Mouse (Mus musculus) urinary bladder, adult 18-20 months (tissue): ENCODE measurements around the gene Daxx.
A peak's percentile ranks its signal among the peaks of the same experiment; 100 is the strongest.

Experiments used
- DNase-seq, 2 experiments: peaks; one replicate each; pipeline ENCODE4 v3.0.0; 2022; ENCODE audit warnings: low spot score in 2 of 2, mixed read lengths in 2 of 2

Daxx gene

DNA sequence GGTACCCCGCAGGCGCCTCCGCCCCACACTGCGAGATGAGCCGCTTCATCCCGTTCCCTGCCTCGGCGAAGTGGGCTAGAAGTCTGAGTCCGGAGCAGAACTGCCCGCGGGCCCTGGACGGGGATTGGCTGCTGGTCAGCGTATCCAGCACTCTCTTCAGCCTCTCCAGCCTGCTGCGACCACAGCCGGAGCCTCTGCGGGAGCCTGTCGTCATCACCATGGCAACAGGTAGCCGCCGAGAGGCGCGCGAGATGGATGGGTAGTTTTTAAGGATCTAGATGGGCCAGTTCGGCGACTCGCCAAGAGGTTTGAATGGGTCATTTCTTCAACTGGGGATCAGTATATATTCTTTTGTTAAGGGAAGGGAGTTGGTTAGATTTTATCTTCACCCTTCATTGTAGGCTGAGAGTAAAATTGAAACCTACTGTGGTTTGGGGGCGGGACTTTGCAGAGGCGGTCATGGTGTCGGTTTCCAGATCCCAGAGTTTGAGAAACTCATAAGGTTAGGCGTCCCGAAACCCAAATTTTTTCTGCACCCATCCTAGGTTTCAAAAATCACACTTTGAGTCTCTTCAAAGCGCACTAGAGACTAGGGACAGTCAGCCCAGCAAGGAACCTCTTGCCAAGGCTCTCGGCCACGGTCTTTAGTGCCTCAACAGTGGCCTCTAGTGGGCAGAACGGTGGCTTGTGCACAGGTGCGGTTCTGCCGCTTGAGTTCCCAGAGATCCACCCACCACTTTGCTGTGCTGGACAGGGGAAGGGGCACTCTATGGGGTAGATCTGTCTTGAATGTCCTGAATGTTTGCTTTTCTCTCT is 11.3 kb downstream of the Daxx start:
- DNase-seq = peak; percentile 69 to 77

DNA sequence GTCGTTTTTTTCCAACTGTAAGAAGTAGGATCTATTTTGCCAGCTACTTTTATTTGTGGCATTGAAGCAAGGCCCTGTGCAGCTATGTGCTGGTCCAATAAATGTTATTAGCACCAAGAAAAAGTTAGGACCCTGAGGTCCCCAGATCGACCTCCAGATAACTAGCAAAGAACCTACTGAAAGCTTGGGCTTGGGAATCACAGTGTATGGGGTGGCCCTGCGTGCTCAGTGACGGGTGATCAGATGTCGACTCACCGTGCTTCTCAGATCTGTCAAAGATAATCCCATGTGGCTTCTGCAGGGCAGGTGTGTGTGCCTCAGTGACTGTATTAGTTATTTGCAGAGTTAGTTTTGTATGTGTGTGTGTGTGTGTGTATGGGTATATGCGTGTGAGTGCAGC is 12.1 kb downstream of the Daxx start:
- DNase-seq = no peak

DNA sequence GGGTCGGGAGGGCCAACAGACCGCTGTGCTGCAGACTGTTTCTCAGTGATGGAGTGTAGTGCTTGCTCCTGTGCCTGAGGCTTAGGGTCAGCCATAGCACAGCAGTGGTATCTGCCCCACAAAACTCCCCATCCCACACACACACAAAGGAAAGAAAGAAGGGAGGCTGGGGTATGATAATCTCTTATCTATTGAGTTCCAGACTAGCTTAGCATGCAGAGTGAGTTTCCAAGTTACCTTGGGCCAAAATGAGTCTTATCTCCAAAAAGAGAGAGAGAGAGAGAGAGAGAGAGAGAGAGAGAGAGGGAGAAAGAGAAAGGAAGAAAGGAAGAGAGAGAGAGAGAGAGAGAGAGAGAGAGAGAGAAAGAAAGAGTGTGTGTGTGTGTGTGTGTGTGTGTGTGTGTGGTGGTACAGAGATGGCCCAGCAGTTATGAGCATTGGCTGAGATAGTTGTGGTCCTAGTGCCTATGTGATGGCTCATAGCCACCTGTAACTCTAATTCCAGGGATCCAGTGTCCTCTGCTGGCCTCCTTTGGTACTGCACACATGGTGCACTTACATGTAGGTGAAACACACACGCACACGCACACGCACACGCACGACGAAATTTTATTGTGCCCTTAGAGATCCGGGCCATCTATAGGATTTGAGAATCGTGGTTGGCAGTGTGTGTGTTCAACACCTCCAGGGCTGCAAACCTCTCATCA is 15.5 kb downstream of the Daxx start:
- DNase-seq = no peak

DNA sequence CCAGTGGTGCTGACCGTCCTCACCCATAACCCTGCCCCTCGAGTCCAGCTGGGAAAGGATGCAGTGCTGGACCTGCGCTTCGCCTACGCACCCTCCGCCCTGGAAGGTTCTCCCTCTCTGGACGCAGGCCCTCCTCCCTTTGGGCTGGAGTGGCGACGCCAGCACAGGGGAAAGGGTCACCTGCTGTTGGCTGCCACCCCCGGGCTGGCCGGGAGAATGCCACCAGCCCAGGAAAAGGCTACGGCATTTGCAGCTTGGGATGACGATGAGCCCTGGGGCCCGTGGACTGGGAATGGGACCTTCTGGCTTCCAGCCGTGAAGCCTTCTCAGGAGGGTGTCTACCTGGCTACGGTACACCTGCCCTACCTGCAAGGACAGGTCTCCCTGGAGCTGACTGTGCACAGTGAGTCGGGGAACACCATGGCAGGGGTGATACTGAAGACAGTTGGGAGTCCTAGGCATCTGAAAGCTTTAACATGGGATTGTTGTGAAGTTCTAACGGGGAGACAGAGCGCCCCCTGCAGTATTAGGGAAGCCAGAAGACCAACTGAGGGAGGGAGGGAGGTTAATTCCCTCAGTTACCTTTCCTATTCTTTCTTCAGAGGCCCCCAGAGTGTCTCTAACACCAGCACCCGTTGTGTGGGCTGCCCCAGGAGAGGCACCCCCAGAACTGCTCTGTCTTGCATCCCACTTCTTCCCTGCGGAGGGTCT is 16.3 kb downstream of the Daxx start:
- DNase-seq = no peak

DNA sequence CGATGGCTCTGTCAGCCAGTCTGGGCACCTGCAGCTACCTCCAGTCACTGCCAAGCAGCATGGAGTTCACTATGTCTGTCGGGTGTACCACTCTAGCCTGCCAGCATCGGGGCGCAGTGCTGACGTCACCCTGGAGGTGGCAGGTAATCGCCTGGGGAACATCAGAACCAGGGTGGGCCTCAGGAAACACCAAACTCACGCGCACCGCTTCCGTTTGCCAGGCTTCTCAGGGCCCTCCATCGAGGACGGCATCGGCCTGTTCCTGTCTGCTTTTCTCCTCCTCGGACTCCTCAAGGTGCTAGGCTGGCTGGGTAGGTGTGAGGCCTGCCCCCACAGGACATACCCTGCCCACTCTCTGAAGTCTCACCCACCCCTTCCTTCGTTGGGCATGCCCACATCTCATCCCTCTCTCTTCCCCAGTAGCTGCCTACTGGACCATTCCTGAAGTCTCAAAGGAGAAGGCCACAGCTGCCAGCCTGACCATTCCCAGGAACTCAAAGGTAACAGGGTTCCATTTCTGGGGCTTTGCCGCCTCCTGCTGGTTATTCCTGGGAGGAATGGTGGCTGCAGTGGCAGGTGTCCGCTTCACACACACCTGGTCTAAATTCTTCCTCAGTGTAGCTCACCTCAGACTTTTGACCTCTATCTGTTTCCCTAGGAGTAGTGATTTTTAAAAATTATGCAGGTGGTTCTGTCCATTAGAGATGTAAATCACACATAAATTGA is 17.2 kb downstream of the Daxx start:
- DNase-seq = no peak

DNA sequence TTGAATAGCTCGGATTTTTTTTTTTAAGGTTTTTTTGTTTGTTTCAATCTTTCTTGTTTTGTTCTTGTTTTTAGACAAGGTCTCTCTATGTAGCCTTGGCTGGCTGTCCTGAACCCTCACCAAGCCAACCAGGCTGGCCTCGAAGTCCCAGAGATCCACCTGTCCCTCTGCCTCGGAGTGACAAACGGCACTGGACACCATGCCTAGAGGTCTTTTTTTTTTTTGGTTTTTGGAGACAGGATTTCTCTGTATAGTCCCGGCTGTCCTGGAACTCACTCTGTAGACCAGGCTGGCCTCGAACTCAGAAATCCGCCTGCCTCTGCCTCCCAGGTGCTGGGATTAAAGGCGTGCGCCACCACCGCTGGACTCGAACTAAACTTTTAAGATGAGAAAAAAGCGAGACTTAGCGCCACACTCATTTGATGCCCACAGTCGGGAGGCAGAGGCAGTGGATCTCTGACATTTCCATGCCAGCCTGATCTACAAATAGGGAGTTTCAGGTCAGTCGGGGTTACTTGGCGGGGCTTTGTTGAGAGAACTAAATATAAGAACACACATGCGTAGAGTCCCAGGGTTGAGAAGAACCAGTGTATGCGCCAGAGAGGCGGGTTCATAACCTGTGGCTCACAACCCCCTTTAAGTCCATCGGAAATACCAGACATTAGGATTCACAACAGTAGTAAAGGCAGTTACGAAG is 19.2 kb downstream of the Daxx start:
- DNase-seq = no peak

DNA sequence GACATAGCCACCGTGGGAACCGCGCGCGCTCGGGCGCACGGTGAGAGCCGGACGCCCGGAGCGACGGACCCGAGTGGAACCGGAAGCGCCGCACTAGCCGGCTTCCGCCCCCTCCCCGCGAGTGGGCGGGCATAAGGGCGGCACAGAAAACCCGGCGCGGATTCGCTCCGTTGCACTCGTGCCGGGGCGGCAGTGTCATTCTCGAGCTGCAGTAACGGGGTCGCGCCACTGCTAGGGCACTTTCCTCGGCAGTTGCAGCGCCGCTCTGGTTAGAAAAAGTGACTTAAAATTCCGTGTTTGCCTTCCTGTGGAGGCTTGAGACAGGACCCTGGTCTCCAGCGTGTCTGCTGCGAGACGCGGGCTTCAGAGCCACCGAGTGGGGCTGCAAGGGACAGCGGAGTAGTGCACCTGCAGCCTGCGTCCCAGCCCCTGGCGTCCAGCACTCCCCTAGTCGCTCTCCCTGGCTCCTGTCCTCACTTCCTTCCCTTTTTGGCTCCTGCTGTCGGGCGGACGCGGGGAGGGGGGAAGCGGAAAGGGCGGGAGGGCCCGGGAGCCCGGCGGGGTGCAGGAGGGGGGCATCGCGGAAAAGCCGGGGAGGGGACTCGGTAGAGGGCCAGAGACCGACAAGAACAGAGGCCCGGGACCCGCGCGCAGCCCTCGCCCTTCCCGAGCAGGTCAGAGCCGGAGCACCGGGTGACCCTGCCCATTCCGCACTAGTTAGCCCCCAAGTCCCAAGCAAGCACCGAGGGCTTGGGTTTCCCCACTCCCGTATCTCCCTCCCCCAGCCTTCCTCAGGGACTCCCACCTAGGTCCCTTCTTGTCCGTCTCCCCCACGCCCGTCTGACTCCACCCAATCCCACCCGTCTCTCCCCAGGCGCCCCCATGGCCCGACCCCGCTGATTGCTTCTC is 20.4 kb downstream of the Daxx start, which contains the start of gene Rgl2:
Gene Rgl2, plus strand, starts transcription at position 173 of the 909 bp plus-strand sequence.
- DNase-seq = peak; percentile 83 to 95

DNA sequence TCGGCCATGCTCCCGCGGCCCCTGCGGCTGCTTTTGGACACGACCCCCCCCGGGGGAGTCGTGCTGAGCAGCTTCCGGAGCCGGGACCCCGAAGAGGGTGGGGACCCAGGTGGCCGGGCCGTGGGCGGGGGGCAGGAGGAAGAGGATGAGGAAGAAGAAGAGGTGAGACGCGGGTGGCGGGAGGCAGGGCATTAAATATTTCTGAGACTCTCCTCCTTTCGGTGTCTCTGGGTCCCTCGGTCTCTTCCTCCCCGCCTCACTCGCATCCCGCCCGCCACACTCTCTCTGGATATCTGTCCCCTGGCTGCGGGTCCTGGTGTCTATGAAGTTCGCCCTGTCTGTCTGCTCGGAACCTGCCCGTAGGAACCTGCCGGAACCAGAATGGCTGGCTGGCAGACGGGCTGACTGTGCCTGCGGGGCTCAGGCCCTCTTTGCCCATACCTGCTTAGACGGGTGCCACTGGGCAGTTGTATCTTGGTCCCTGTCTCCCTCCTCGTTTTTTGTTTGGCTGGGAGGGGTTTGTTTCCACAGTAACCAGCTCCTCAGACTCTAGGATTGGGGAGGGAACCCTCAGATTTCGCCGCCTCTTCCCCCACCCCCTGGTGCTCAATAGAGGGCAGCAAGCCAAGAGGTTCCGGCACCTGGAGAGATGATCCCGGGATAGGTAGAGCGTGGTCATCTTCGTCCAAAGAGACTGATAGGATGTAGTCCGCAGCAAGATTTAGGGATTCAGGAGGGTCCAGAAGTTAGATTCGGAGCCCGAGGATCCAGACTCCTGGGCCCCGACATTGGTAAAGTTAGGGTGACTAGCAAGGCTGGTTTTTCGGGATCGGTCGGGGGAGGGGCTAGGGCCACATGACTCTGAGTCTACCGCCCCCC is 21.3 kb downstream of the Daxx start:
- peak; percentile 74 to 75 for DNase-seq

DNA sequence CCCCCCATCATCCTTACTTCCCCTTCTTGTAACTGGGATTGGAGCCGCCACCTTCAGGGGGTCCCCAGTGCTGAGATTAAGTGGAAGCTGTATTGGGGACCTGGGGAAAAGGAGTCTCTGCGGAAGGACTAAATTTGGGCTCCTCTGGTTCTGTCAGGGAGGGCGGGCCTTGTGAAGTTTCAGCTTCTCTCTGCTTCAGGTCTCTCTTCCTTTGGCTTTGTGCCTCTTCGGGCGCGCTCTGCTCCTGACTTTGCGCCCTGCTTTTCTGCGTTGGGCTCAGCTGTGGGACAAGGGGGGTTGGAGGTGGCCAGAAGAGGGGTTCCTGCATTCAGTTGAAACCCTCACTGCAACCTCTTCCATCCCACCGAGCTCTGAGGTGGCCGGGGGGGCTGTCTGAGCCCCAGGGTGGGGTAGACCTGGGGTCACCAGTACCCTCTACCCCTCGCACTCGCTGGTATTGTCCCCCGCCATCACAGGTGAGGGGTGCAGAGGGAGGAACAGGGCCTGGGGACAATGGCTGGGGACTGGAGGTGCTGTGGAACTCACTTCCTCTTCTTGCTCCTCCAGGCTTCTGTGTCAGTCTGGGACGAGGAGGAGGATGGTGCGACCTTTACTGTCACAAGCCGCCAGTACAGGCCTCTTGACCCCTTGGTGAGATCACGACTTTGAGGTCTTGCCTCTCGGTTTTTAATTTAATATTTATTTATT is 22.1 kb downstream of the Daxx start:
- no peak for DNase-seq

DNA sequence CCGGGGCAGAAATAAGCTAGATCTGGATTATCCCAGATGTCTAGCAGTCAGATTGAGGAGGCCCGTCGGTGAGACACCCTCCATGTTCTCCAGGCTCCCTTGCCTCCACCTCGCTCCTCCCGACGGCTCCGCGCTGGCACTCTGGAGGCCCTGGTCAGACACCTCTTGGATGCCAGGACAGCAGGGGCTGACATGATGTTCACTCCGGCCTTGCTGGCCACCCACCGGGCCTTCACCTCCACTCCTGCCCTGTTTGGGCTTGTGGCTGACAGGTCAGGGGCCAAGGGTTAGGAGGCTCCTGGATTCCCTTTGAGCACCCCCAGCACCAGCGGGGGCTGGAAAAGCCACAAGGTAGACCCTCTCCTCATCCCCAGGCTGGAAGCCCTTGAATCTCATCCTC is 22.7 kb downstream of the Daxx start:
- no peak for DNase-seq

DNA sequence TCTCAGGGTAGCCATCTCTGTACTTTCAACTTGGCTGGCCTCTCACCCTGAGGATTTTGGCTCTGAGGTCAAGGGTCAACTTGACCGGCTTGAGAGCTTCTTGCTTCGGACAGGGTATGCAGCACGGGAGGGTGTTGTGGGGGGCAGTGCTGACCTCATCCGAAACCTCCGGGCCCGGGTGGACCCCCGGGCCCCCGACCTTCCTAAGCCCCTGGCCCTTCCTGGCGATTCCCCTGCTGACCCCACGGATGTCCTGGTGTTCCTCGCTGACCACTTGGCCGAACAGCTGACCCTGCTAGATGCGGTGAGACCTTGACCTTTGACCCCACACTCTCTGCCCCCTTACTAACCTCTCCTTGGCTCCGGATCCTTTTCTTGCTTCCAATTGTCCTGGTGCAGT is 23.2 kb downstream of the Daxx start:
- DNase-seq = no peak

DNA sequence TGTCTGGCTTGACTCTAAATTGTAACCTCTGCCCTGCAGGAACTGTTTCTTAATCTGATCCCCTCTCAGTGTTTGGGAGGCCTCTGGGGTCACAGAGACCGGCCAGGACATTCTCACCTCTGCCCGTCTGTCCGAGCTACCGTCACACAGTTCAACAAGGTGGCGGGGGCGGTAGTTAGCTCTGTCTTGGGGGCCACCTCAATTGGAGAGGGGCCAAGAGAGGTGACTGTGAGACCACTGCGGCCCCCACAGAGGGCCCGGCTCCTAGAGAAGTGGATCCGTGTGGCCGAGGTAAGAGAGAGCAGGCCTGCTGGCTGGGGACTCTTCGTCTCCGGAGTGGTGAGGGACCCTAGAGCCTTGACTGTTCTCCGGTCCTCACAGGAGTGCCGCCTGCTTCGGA is 23.8 kb downstream of the Daxx start:
- no peak for DNase-seq

DNA sequence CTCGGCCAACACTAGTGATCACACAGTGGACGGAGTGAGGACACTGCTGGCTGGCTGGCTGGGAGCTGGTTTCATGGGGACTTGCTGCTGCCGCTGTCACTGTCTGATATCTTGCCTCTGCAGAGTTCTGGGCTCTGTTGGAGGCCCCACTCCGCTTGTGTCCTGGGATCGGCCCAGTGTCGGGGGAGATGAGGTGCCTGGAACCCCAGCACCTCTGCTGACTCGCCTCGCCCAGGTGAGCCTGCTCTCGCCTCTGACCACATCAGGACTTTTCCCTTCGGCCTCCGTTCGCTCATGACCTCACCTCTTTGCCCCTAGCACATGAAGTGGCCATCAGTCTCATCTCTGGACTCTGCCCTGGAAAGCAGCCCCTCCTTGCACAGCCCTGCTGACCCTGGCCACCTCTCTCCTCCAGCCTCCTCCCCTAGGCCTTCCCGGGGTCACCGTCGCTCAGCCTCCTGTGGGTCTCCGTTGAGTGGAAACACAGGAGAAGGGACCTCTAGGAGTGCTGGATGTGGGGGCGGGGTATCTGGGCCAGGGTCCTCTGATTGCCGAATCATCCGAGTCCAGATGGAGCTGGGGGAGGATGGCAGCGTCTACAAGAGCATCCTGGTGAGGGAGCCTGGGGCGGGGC is 26.3 kb downstream of the Daxx start:
- DNase-seq = no peak

DNA sequence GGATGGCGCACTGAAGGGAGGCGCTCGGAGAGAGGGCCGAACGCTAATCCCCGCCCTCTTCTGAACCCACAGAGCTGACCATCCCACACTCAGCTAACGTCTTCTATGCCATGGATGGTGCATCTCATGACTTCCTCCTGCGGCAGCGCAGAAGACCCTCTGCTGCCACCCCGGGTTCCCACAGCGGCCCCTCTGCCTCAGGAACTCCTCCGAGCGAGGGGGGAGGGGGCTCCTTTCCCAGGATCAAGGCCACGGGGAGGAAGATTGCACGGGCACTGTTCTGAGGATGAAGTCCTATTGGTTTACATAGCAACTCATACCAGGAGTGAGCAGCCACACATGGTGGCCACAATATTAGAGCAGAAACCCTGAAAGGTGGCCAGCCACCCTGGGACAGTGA is 27.8 kb downstream of the Daxx start:
- no peak for DNase-seq

DNA sequence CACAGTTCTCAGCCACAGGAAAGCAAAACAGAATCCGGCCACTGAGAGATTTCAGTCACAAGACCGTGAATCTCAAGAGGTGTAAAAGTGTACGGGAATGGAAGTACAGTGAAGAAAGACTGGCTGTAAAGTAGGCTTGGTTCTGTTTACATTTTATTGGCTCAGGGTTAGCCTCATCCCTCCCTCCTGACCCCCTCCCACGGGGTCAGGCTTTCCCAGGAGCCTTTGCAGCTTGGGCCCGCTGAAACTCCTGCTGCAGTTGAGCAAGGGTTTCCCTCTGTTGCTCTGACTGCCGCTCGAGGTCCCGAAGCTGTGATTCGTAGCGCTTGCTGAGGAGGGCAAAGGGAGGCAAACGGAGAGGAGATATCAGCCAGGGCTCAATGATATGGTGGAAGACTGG is 29.6 kb downstream of the Daxx start:
- no peak for DNase-seq

DNA sequence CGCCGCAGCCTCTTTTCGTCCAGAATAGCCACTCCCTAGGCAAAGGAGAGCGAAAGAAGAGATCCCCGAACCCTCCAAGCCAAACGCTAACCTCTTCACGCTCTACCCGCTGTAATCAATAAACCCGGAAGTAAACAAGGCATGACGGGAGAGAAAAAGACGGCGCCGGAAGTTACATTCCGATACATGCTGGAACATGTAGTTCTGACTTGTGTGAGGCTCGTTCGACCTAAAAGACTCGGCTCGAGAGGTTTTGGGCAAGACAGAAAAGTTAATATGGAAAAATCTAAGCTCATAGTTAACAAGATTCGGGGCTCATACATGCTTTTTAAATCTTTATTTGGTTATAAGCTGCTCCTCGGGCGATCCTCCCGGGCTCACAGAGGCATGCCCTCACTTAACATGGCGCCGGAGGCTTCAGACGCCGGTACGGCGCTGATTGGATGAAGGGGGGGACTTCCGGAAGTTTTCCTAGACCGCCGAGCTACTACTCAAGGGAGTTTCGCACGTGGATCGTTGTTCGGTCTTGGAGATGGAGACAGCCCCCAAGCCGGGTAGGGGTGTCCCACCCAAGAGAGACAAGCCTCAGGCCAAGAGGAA is 31.1 kb downstream of the Daxx start, which contains the start of the genes Pfdn6 and Wdr46:
Gene Pfdn6, minus strand, starts transcription at position 138 of the 600 bp plus-strand sequence.
Gene Wdr46, plus strand, starts transcription at position 455 of the 600 bp plus-strand sequence.
- DNase-seq = peak; percentile 77 to 86

DNA sequence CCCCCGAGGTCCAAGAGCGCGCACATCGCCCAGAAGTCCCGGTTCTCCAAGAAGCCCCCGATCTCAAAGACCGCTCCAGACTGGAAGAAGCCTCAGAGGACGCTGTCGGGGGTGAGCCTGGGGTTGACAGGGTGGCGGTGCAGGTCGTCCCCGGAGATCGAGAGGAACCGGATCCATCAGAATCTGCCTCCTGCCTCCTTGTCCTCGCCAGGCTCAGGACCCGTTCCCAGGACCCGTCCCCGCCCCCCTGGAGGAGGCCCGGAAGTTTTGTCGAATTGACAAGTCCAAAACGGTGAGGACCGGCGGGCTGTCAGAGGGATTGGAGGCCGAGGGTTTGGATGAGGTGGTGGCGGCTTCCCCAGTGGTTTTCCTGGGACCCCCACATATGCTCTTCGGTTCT is 31.8 kb downstream of the Daxx start:
- DNase-seq = no peak
